In the genomic region with DNA sequence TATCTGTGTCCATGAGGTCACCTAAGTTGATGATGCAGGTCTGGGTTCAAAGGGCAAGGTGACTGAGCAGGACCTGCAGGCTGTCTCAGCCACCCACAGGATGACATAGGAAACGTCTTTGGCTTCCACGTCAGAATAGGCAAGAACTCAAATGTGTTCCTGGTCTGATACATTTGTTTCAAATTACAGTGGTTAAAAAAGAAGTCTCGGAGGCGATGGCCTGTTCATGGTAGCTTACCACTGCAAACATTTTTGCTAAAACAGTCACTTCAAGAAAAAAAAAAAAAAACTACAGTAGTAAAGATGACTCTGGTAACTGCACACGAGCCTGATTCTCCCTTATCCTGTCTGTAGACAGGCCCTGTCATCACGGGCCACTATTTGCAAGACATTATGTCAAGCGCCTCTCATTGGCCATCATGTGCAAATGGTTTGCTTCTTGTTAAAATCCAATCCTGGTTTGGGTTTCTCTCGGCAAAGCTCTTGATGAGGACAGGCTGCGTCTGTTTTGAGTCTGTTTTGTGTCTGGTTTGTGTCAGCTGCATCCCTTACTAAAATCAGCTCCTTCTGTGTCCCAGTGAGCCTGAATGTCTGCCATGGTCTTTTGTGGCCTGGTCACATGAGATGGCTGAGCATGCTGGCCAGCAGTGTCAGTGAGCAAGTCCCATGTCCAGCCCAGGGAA, we compare ENCODE assay signal across 11 mouse cellular contexts. TPM values are rescaled to one million over a fixed set of nuclear protein-coding genes. Genes with fewer than 3 reads are reported as not detected.
A peak's percentile ranks its signal among the peaks of the same experiment; 100 is the strongest.
DNase-seq lines count a peak whose midpoint lies in the region; ATAC-seq and TF ChIP-seq lines count a peak whose summit lies in the region.
"Had no signal": no experiment of that assay in that cellular context is flagged by ENCODE, and none has a peak within 500 bp of the region (broad histone marks: within the 10 kb centered on the region; RNA-seq: fewer than 3 reads in every experiment).

No protein-coding gene starts in this region.

- WGBS in limb, embryonic 11.5 days: 14% methylated on average over 9 of the region's 9 CpGs
- WGBS in kidney, embryonic 14.5 days: 79% methylated on average over 9 of the region's 9 CpGs

- H3K9me3 ChIP-seq in limb, embryonic 11.5 days (ENCODE audit: control insufficient read depth, low read length): no peaks in the 10 kb centered on the region
- no peaks in the 10 kb centered on the region for H3K9me3 ChIP-seq in kidney, embryonic 14.5 days (ENCODE audit: control insufficient read depth, low read length)

- TF ChIP-seq POLR2A in embryonic fibroblast, embryonic 13.5 days (IDR thresholded peaks at IDR 0.05; ENCODE audit: low read depth, low read length): no peak

- TF ChIP-seq CTCF in embryonic fibroblast, embryonic 13.5 days (IDR thresholded peaks at IDR 0.05; ENCODE audit: borderline replicate concordance, insufficient read depth, low read length): no peak

- no peaks in the 10 kb centered on the region for H3K27me3 ChIP-seq in limb, embryonic 11.5 days (ENCODE audit: control insufficient read depth, insufficient read depth, low read length)
- no peaks in the 10 kb centered on the region for H3K27me3 ChIP-seq in kidney, embryonic 14.5 days (ENCODE audit: control insufficient read depth, insufficient read depth, low read length)

- H3K4me1 ChIP-seq in embryonic fibroblast, embryonic 13.5 days (ENCODE audit: control insufficient read depth, insufficient read depth, low read length): peaks cover 11% of the 10 kb centered on the region; the same call in 1 of the 2 replicates
- H3K4me1 ChIP-seq in limb, embryonic 11.5 days (ENCODE audit: control insufficient read depth, insufficient read depth, low read length): peaks cover 27% of the 10 kb centered on the region
- no peaks in the 10 kb centered on the region for H3K4me1 ChIP-seq in kidney, embryonic 14.5 days (ENCODE audit: control insufficient read depth, insufficient read depth, low read length)

- H3K4me3 ChIP-seq in embryonic fibroblast, embryonic 13.5 days (ENCODE audit: insufficient read depth, low read length): no peak overlapping the region
- H3K4me3 ChIP-seq in limb, embryonic 11.5 days (ENCODE audit: low read depth, low read length): no peak overlapping the region
- no peak overlapping the region for H3K4me3 ChIP-seq in kidney, embryonic 14.5 days (ENCODE audit: low read length)

- peak overlapping the region; percentile 36 for H3K27ac ChIP-seq in embryonic fibroblast, embryonic 13.5 days (ENCODE audit: insufficient read depth, low read length)
- H3K27ac ChIP-seq in limb, embryonic 11.5 days (replicated peaks; ENCODE audit: low read depth, low read length): 0 out of 2 replicates have a peak overlapping the region, but pooled peaks have one; percentile 30
- no peak overlapping the region for H3K27ac ChIP-seq in kidney, embryonic 14.5 days (ENCODE audit: low read depth, low read length)

- no peak overlapping the region for H3K9ac ChIP-seq in limb, embryonic 11.5 days (ENCODE audit: low read length)
- no peak overlapping the region for H3K9ac ChIP-seq in kidney, embryonic 14.5 days (ENCODE audit: low read depth, low read length)

- no peak for ATAC-seq in limb, embryonic 11.5 days (ENCODE audit: insufficient number of reproducible peaks, low FRiP score, low TSS enrichment, low read depth)
- ATAC-seq in kidney, embryonic 14.5 days (ENCODE audit: low FRiP score, low TSS enrichment): no peak
- ATAC-seq: intestine, postnatal 0 days had no signal

- H3K4me2 ChIP-seq in limb, embryonic 11.5 days (ENCODE audit: low read depth, severe bottlenecking): no peak overlapping the region
- H3K4me2 ChIP-seq in kidney, embryonic 14.5 days (replicated peaks; ENCODE audit: low read depth, low read length): no peak overlapping the region

- no peaks in the 10 kb centered on the region for H3K36me3 ChIP-seq in limb, embryonic 11.5 days (ENCODE audit: control insufficient read depth, insufficient read depth, low read length)
- H3K36me3 ChIP-seq in kidney, embryonic 14.5 days (ENCODE audit: control insufficient read depth, insufficient read depth, low read length): no peaks in the 10 kb centered on the region

- DNase-seq in heart, adult 18-20 months: peak; percentile 62 to 79
- DNase-seq in heart, postnatal 4 days: no peak
- peak; percentile 46 for DNase-seq in limb, embryonic 11.5 days (ENCODE audit: low spot score)
- peak; percentile 70 for DNase-seq in skeletal muscle tissue, adult 2 months (ENCODE audit: low read depth, low spot score)
- DNase-seq in kidney, postnatal 4 days: no peak
- no peak for DNase-seq in adrenal gland, postnatal 14 days
- DNase-seq: right cerebral cortex, postnatal 14 days; thymus, adult 18-20 months had no signal

RNA-seq across cellular contexts. Expression of a gene that starts 59.2 kb away (rescaled TPM):
- 100 to 1,000 TPM; 467 to 480 TPM for total RNA-seq in heart, adult 18-20 months (2021)
- 100 to 1,000 TPM; 133 to 148 TPM for total RNA-seq in heart, postnatal 4 days (2021)
- 105 and 112 TPM in 2 replicates for polyA plus RNA-seq in embryonic fibroblast, embryonic 13.5 days (2011; ENCODE audit: insufficient read length, low read depth, missing spikeins)
- 51.7 and 56.6 TPM in 2 replicates for polyA plus RNA-seq in limb, embryonic 11.5 days (2014; fragmentation: Nextera tagmentation; extraction: Ambion mirVana)
- polyA plus RNA-seq in kidney, embryonic 14.5 days (2014; fragmentation: Nextera tagmentation; extraction: Ambion mirVana): 46.1 and 55.6 TPM in 2 replicates
- total RNA-seq in adrenal gland, postnatal 14 days (2021): 41.9 and 43.2 TPM in 2 replicates

Comparison
In these comparisons a context has a peak if more than half of its experiments do, and no peak if none do; other contexts are left out.
1. DNase-seq: peak in heart, adult 18-20 months (2 of 2), limb, embryonic 11.5 days (single experiment) and skeletal muscle tissue, adult 2 months (single experiment); none in heart, postnatal 4 days (single experiment), kidney, postnatal 4 days (0 of 2) and adrenal gland, postnatal 14 days (single experiment).